Mouse (Mus musculus): ENCODE results near the gene Hif3a.

DNA sequence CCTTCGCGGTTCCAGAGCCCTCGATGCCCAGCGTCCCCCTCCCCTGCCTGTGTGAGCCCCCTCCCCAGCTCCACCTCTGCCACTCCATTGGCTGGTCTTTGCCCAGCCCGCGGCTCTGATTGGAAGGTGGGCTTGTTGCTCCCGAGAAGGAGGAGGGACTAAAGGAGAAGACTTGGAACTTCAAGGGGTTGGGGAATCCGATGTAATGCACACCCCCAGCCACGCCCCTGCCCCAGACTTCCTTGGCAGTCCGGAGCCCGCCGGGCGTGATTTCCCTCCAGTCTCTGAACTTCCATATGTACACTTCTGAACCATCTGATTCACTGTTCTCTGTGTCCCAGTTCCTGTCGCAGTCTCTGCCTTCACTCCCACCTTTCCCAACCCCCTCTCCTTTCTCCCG lies at the start of gene Hif3a:
- TF ChIP-seq POLR2A (IDR thresholded peaks at IDR 0.05; ENCODE audit: low read depth, low read length), result no peak
- no peak for TF ChIP-seq CTCF (IDR thresholded peaks at IDR 0.05; ENCODE audit: extremely low read depth, insufficient read depth, insufficient read length, insufficient replicate concordance)
